Mouse (Mus musculus) stomach, postnatal 0 days (tissue): ENCODE results near the gene Cdh4. TPM values are rescaled to one million over a fixed set of nuclear protein-coding genes. Genes with fewer than 3 reads are reported as not detected.

Experiments
- ATAC-seq: fragments of 200-750 bp; cut with Nextera tagmentation; 2 replicates; pipeline ENCODE4 v1.8.0; 2017; ENCODE audit not compliant: low FRiP score, low TSS enrichment
- DNase-seq: peaks from one replicate; pipeline ENCODE4 v3.0.0-alpha.2; 2016; ENCODE audit warnings: low spot score
- H3K27ac ChIP-seq: fragments of 300-500 bp; sonication (generic); replicated peaks from 2 replicates; pipeline ENCODE4 v1.5.1; 2014; ENCODE audit warnings: mild to moderate bottlenecking, control low read depth
- H3K27me3 ChIP-seq: fragments of 300-500 bp; sonication (generic); 2 replicates; pipeline ENCODE4 v1.6.1; 2014; ENCODE audit warnings: low read length; ENCODE audit not compliant: control insufficient read depth, insufficient read depth
- H3K36me3 ChIP-seq: fragments of 300-500 bp; sonication (generic); 2 replicates; pipeline ENCODE4 v1.6.1; 2014; ENCODE audit warnings: low read length, mixed read lengths; ENCODE audit not compliant: control insufficient read depth, insufficient read depth
- H3K4me1 ChIP-seq: fragments of 300-500 bp; sonication (generic); replicated peaks from 2 replicates; pipeline ENCODE4 v1.6.1; 2014; ENCODE audit warnings: antibody characterized with exemption; ENCODE audit not compliant: control insufficient read depth, insufficient read depth
- H3K4me2 ChIP-seq: fragments of 300-500 bp; sonication (generic); replicated peaks from 2 replicates; pipeline ENCODE4 v1.6.1; 2014; ENCODE audit warnings: low read depth, mild to moderate bottlenecking, control low read depth, moderate library complexity
- H3K4me3 ChIP-seq: fragments of 300-500 bp; sonication (generic); 2 replicates; pipeline ENCODE4 v1.5.1; 2014; ENCODE audit warnings: low read depth, low read length, control low read depth
- H3K9ac ChIP-seq: fragments of 300-500 bp; sonication (generic); 2 replicates; pipeline ENCODE4 v1.6.1; 2014; ENCODE audit warnings: mild to moderate bottlenecking, low read length, control low read depth, mixed read lengths
- H3K9me3 ChIP-seq: fragments of 300-500 bp; sonication (generic); 2 replicates; pipeline ENCODE4 v1.6.1; 2016; ENCODE audit warnings: low read length; ENCODE audit not compliant: control insufficient read depth
- CTCF ChIP-seq: IDR thresholded peaks from 2 replicates; pipeline ENCODE4 v1.5.1; 2016; ENCODE audit warnings: antibody characterized with exemption, low read depth, mild to moderate bottlenecking, moderate library complexity
- EP300 ChIP-seq: optimal IDR thresholded peaks from 2 replicates; pipeline ENCODE3; 2016; ENCODE audit warnings: antibody characterized with exemption
- WGBS: fragments of 180-500 bp; shearing (Covaris S2); extraction: QIAGEN DNeasy Blood & Tissue Kit; methylation state at CpG from one replicate; pipeline ENCODE4 v1.1.7; 2014; 5-methylcytosine and 5-hydroxymethylcytosine counted together
- polyA plus RNA-seq: library from polyadenylated mRNA; unstranded; fragments of >200 nt; fragmentation: Nextera tagmentation; extraction: Ambion mirVana; gene quantifications from 2 replicates; pipeline ENCODE4 v1.2.1, GENCODE M21; 2015

The Cdh4 gene
- polyA plus RNA-seq, 1 experiment from 2014 or later, result 3.1 TPM

DNA sequence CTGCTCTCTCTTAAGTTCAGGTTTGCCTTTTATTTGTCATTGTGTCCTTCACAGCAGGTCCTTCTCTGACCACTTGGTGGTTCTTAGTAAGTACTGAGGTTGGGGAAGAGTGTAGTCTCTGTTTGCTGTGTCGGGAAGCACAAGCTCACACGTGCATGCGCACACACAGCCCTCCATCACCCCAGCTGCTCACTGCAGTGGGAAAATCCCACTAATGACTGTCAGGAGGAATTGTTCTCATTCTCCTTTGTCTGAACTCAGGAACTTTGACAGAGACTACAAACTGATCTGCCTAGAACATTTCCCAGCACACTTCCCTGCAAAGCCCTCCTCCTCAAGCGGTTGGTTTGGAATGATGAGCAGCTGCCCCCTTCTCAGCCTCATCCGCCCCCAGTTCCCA, 79.2 kb downstream of the Cdh4 start:
- Histone ChIP-seq H3K4me1 (no peaks in the 10 kb centered on the region), H3K27ac (no peak overlapping the region), H3K9me3 (no peaks in the 10 kb centered on the region), H3K36me3 (no peaks in the 10 kb centered on the region), H3K4me3 (no peak overlapping the region), H3K9ac (no peak overlapping the region), H3K27me3 (no peaks in the 10 kb centered on the region), H3K4me2 (no peak overlapping the region)
- DNase-seq (no peak), ATAC-seq (no peak)
- TF ChIP-seq EP300 (no peak), CTCF (no peak)
- WGBS, result 72% methylated on average over 5 of the region's 5 CpGs

DNA sequence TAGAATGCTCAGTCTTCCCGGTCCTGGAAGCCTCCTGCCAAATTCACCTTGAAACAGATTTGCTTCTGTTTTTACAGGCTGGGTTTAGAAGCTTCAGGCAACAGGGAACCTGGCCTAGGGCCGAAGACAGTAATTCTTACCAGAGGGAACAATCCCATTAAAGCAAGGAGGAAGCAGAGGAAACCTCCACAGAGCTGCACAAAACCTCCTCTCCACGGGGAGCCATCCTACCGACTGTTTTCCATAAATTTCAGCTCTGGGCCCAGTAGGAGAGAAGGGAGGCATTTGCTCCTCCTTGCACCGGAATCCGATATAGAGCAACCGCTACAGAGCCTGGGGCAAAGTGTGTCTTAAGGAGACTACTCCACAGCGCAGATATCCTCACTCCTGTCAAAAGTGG, 79.9 kb downstream of the Cdh4 start:
- WGBS, result 48% methylated on average over 8 of the region's 8 CpGs
- Histone ChIP-seq H3K4me1 (no peaks in the 10 kb centered on the region), H3K9ac (no peak overlapping the region), H3K27me3 (no peaks in the 10 kb centered on the region), H3K4me3 (no peak overlapping the region), H3K36me3 (no peaks in the 10 kb centered on the region), H3K9me3 (no peaks in the 10 kb centered on the region), H3K27ac (no peak overlapping the region), H3K4me2 (no peak overlapping the region)
- DNase-seq, result no peak
- ATAC-seq, result no peak
- TF ChIP-seq CTCF (no peak), EP300 (no peak)

DNA sequence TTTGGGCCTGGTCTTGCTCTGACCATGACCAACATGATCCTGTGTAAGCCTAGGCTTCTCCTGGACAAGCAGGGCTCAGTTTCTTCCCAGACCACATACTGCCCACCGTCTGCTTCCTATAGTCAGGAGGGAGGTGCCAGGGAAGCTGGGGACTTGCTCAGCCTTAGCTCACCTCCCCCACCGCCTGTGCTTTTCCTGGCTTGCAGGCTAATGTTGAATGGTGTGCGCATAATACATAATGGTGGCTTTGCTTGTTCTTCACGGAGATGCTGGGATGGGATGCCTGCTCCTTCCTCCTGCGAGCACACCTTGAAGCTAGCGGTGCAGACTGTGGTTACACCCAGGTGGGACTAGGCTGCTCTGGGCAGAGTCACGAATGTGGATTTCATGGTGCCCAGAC, 84.7 kb downstream of the Cdh4 start:
- no peak overlapping the region for H3K4me3 ChIP-seq
- H3K27me3 ChIP-seq, result no peaks in the 10 kb centered on the region
- H3K9ac ChIP-seq, result no peak overlapping the region
- no peaks in the 10 kb centered on the region for H3K36me3 ChIP-seq
- no peak for TF ChIP-seq EP300
- no peak for TF ChIP-seq CTCF
- 76% methylated on average over 7 of the region's 7 CpGs for WGBS
- H3K9me3 ChIP-seq, result no peaks in the 10 kb centered on the region
- no peak overlapping the region for H3K27ac ChIP-seq
- DNase-seq, result no peak
- H3K4me2 ChIP-seq, result no peak overlapping the region
- H3K4me1 ChIP-seq, result no peaks in the 10 kb centered on the region
- ATAC-seq, result peak; percentile 46; the same call in 1 of the 2 replicates

DNA sequence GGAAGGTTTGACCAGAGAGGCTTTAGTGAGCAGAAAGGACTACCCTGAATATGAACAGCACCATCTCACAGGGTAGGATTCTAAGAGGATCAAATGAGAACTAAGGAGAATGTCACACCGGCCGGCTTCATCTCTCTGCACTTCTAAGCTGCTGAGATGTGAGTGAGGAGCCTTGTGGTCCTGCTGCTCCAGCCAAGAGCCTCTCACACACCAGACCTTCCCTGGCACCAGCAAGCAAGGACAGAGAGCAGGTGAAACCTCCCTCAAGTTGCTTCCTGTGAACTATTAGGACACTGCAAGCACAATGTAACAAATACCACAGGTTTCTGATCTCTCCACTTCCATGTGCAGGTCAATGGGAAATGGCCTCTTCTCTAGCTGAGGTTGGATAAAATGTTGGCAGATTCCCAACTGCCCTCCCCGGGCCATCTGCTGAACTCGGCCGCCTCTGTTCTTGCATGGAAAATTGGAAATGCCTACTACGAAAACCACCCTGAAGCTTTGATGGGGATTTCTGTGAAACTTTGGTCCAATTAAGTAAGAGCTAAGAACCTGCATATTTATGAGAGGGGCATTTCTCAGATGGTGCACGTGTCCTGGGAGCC, 88.3 kb downstream of the Cdh4 start:
- Histone ChIP-seq H3K4me3 (no peak overlapping the region), H3K36me3 (no peaks in the 10 kb centered on the region), H3K9me3 (no peaks in the 10 kb centered on the region), H3K4me2 (no peak overlapping the region), H3K9ac (no peak overlapping the region), H3K27me3 (no peaks in the 10 kb centered on the region), H3K4me1 (no peaks in the 10 kb centered on the region), H3K27ac (no peak overlapping the region)
- TF ChIP-seq EP300, result no peak
- no peak for TF ChIP-seq CTCF
- 66% methylated on average over 7 of the region's 7 CpGs for WGBS
- ATAC-seq (no peak), DNase-seq (no peak)

- ATAC-seq (no peak), DNase-seq (no peak)
- Histone ChIP-seq H3K9ac (no peak overlapping the region), H3K36me3 (no peaks in the 10 kb centered on the region), H3K4me2 (no peak overlapping the region), H3K27me3 (no peaks in the 10 kb centered on the region), H3K4me1 (no peaks in the 10 kb centered on the region), H3K27ac (no peak overlapping the region), H3K9me3 (no peaks in the 10 kb centered on the region), H3K4me3 (no peak overlapping the region)
- TF ChIP-seq EP300 (no peak), CTCF (no peak)
- 75% methylated on average over 6 of the region's 6 CpGs for WGBS
Measured at GRCm38 (mm10) chr2:179533196-179533595, 91.0 kb downstream of the Cdh4 start.

DNA sequence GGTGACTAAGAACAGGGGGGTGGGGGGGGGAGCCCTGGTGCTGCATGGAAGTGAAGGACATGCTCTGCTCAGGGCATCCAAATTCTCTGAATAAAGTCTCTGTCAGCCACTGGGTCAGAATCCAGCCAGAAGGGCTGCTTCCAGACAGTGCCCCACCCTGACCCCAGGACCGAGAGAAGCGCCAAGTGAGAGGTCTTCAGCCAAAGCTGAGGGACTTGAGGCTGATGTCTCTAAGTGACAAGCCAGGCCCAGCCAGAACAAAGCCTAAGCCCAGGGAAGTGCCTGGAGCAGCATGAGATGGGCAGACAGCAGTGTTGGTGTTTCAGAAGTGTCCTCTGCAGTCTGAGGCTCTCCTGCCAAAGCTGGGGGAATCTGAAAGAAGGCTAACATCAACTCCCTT, 91.7 kb downstream of the Cdh4 start:
- H3K36me3 ChIP-seq, result no peaks in the 10 kb centered on the region
- no peak for TF ChIP-seq EP300
- no peak for TF ChIP-seq CTCF

More for the DNA sequence above, 91.7 kb downstream of the Cdh4 start:
- Histone ChIP-seq H3K9me3 (no peaks in the 10 kb centered on the region), H3K4me1 (no peaks in the 10 kb centered on the region), H3K9ac (no peak overlapping the region), H3K4me3 (no peak overlapping the region), H3K27me3 (no peaks in the 10 kb centered on the region), H3K4me2 (no peak overlapping the region), H3K27ac (no peak overlapping the region)
- WGBS, result 74% methylated on average over 2 of the region's 2 CpGs
- DNase-seq (no peak), ATAC-seq (no peak)
